ENCODE assay signal across 33 mouse cellular contexts in genomic region chr10:78049519-78050035, GRCm38 (mm10). TPM values are rescaled to one million over a fixed set of nuclear protein-coding genes. Genes with fewer than 3 reads are reported as not detected.
"Had no signal": no experiment of that assay in that cellular context is flagged by ENCODE, and none has a peak within 500 bp of the region (broad histone marks: within the 10 kb centered on the region; RNA-seq: fewer than 3 reads in every experiment).

No protein-coding gene starts in this region.

- H3K27me3 ChIP-seq: heart, embryonic 15.5 days; limb, embryonic 12.5 days; liver, embryonic 15.5 days had no signal

- H3K9ac ChIP-seq: heart, embryonic 13.5 days; heart, embryonic 15.5 days; hindbrain, embryonic 12.5 days; hindbrain, embryonic 14.5 days; limb, embryonic 12.5 days; liver, embryonic 13.5 days; liver, embryonic 15.5 days had no signal

- DNase-seq: gastrocnemius, adult 2 months; gastrocnemius, postnatal 10 days; gastrocnemius, postnatal 25 days; heart, adult 18-20 months; heart, postnatal 4 days; kidney, adult 11 months; kidney, adult 2 months; kidney, postnatal 10 days; kidney, postnatal 25 days; kidney, postnatal 4 days; liver; liver, embryonic 13.5 days had no signal

- H3K27ac ChIP-seq: gastrocnemius, adult 2 months; heart, embryonic 10.5 days; heart, embryonic 13.5 days; heart, embryonic 15.5 days; hindbrain, embryonic 10.5 days; hindbrain, embryonic 12.5 days; hindbrain, embryonic 14.5 days; layer of hippocampus, adult 2 months; left cerebral cortex, adult 2 months; limb, embryonic 10.5 days; limb, embryonic 12.5 days; liver, embryonic 13.5 days; liver, embryonic 15.5 days had no signal

- H3K4me2 ChIP-seq: heart, embryonic 13.5 days; heart, embryonic 15.5 days; hindbrain, embryonic 12.5 days; hindbrain, embryonic 14.5 days; limb, embryonic 12.5 days; liver, embryonic 11.5 days; liver, embryonic 13.5 days; liver, embryonic 15.5 days had no signal

- H3K36me3 ChIP-seq: heart, embryonic 10.5 days; heart, embryonic 13.5 days; heart, embryonic 15.5 days; hindbrain, embryonic 10.5 days; hindbrain, embryonic 12.5 days; limb, embryonic 10.5 days; limb, embryonic 12.5 days; liver, embryonic 13.5 days; liver, embryonic 15.5 days had no signal

- H3K4me1 ChIP-seq: heart, embryonic 10.5 days; heart, embryonic 13.5 days; heart, embryonic 15.5 days; hindbrain, embryonic 12.5 days; limb, embryonic 12.5 days; liver, embryonic 13.5 days; liver, embryonic 15.5 days had no signal

- ATAC-seq: hindbrain, embryonic 16.5 days; inflammation-experienced regulatory T-cells, adult 6 months; intestine, embryonic 16.5 days had no signal

- H3K9me3 ChIP-seq: heart, embryonic 10.5 days; heart, embryonic 13.5 days; heart, embryonic 15.5 days; hindbrain, embryonic 10.5 days; hindbrain, embryonic 12.5 days; limb, embryonic 10.5 days; limb, embryonic 12.5 days; liver, embryonic 13.5 days; liver, embryonic 15.5 days had no signal

- H3K4me3 ChIP-seq: gastrocnemius, adult 2 months; heart, embryonic 10.5 days; heart, embryonic 13.5 days; heart, embryonic 15.5 days; hindbrain, embryonic 10.5 days; hindbrain, embryonic 12.5 days; layer of hippocampus, adult 2 months; left cerebral cortex, adult 2 months; limb, embryonic 10.5 days; limb, embryonic 12.5 days; liver, embryonic 13.5 days; liver, embryonic 15.5 days had no signal

RNA-seq across cellular contexts. Expression of gene Aire, which starts 6.2 kb away (rescaled TPM):
- total RNA-seq: gastrocnemius, adult 2 months; gastrocnemius, postnatal 10 days; gastrocnemius, postnatal 25 days; gastrocnemius, postnatal 4 days; heart, adult 18-20 months; heart, adult 8-10 months; heart, postnatal 25 days; heart, postnatal 4 days had no signal
- polyA plus RNA-seq: heart, embryonic 13.5 days; heart, postnatal 0 days; hindbrain, embryonic 10.5 days; liver, embryonic 13.5 days; liver, embryonic 15.5 days had no signal

RNA-seq across cellular contexts. Expression of gene Dnmt3l, which starts 7.8 kb away (rescaled TPM):
- total RNA-seq: gastrocnemius, adult 2 months; gastrocnemius, postnatal 10 days; gastrocnemius, postnatal 25 days; gastrocnemius, postnatal 4 days; heart, adult 18-20 months; heart, postnatal 4 days; layer of hippocampus, adult 2 months; layer of hippocampus, postnatal 10 days; left cerebral cortex, postnatal 36 days had no signal
- polyA plus RNA-seq: heart, embryonic 10.5 days; heart, embryonic 15.5 days; heart, postnatal 0 days; hindbrain, embryonic 10.5 days; hindbrain, embryonic 14.5 days; hindbrain, embryonic 16.5 days; inflammation-experienced regulatory T-cells, adult 6 months; limb, embryonic 10.5 days; limb, embryonic 12.5 days; liver, embryonic 11.5 days; liver, embryonic 13.5 days; liver, embryonic 15.5 days had no signal
